Mouse (Mus musculus) heart, adult 9 months (tissue): ENCODE data around the gene Creld2.

Source experiments
- DNase-seq, 2 experiments: peaks; one replicate each; pipeline ENCODE4 v3.0.0; 2022; ENCODE audit warnings: low spot score in 2 of 2

Creld2 gene

GRCm38 (mm10) chr15:88828800-88829705 is 9.6 kb downstream of the Creld2 start:
- peak; percentile 80 to 88 for DNase-seq

- DNase-seq = no peak
Observed at GRCm38 (mm10) chr15:88829791-88830440, 10.5 kb downstream of the Creld2 start.

- no peak for DNase-seq
Observed at GRCm38 (mm10) chr15:88830696-88831095, 11.2 kb downstream of the Creld2 start.

GRCm38 (mm10) chr15:88831482-88831881 is 12.0 kb downstream of the Creld2 start:
- peak; percentile 73 to 84 for DNase-seq

- no peak for DNase-seq
Observed at GRCm38 (mm10) chr15:88832536-88832935, 13.1 kb downstream of the Creld2 start.

GRCm38 (mm10) chr15:88836031-88836430 is 16.6 kb downstream of the Creld2 start:
- no peak for DNase-seq

- DNase-seq = no peak
Observed at GRCm38 (mm10) chr15:88836571-88836970, 17.1 kb downstream of the Creld2 start.

- DNase-seq = peak; percentile 87 to 91
Observed at GRCm38 (mm10) chr15:88837199-88837932, 17.9 kb downstream of the Creld2 start.

- peak; percentile 65 to 71 for DNase-seq
Observed at GRCm38 (mm10) chr15:88837977-88838376, 18.5 kb downstream of the Creld2 start.

- DNase-seq = peak; percentile 88 to 91
Observed at GRCm38 (mm10) chr15:88839271-88839670, 19.8 kb downstream of the Creld2 start.

- DNase-seq = peak; percentile 82 to 92
Observed at GRCm38 (mm10) chr15:88840126-88840525, 20.7 kb downstream of the Creld2 start.

- DNase-seq = no peak
Observed at GRCm38 (mm10) chr15:88841160-88841559, 21.7 kb downstream of the Creld2 start.

- DNase-seq = no peak
Observed at GRCm38 (mm10) chr15:88841580-88842299, 22.3 kb downstream of the Creld2 start.

GRCm38 (mm10) chr15:88842300-88842673 is 22.8 kb downstream of the Creld2 start:
- no peak for DNase-seq

- DNase-seq = no peak
Observed at GRCm38 (mm10) chr15:88843486-88844097, 24.1 kb downstream of the Creld2 start.

- no peak for DNase-seq
Observed at GRCm38 (mm10) chr15:88844966-88845365, 25.5 kb downstream of the Creld2 start.

- no peak for DNase-seq
Observed at GRCm38 (mm10) chr15:88848661-88849060, 29.2 kb downstream of the Creld2 start.

- DNase-seq = no peak
Observed at GRCm38 (mm10) chr15:88849621-88850020, 30.2 kb downstream of the Creld2 start.

GRCm38 (mm10) chr15:88850146-88850826 is 30.8 kb downstream of the Creld2 start:
- DNase-seq = peak; percentile 96 to 98

- no peak for DNase-seq
Observed at GRCm38 (mm10) chr15:88851076-88851475, 31.6 kb downstream of the Creld2 start.
